Comparison of ENCODE assay signal across 7 mouse cellular contexts in the genomic region with DNA sequence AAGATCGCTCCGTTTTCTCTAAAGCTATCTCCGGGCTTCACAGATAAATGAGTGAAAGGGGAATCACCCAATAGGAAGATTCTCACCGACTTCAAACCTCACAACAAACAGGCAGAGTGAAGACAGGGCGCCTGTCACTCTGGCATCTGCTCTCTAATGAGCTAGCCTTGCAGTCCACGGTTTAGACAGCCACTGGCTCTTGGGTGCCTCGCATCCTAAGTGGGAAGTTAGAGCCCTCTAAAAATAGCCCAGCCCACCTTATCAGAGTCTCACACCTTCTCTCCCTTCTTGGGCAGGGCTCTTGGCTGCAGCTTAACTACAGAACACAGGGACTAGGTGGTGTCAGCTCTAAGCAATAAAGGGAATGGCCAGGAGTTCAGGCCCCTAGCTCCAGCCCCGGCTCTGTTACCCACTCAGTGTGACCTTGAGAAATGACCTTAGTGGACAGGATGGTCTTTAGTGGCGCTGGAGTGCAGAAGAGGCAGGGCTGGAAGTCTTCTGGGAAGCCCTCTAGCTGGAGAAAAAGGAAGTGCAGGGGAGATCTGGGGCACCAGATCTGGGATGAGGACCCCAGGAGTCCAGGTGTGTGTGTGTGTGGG. TPM values are rescaled to one million over a fixed set of nuclear protein-coding genes. Genes with fewer than 3 reads are reported as not detected.
DNase-seq lines count a peak whose midpoint lies in the region; ATAC-seq lines count a peak whose summit lies in the region.

No protein-coding gene starts in this region.

- no peak overlapping the region for H3K4me2 ChIP-seq in kidney, embryonic 16.5 days (replicated peaks; ENCODE audit: low read depth, low read length)
- peak overlapping the region; percentile 98; the same call in 1 of the 2 replicates for H3K4me2 ChIP-seq in neural tube, embryonic 12.5 days (replicated peaks)

- peak overlapping the region; percentile 90 for H3K4me3 ChIP-seq in erythroblast, embryonic 14.5 days (replicated peaks)
- no peak overlapping the region for H3K4me3 ChIP-seq in kidney, embryonic 16.5 days (ENCODE audit: low read length)
- H3K4me3 ChIP-seq in neural tube, embryonic 12.5 days, result no peak overlapping the region

- no peak overlapping the region for H3K27ac ChIP-seq in kidney, embryonic 16.5 days (ENCODE audit: low read length)
- no peak overlapping the region for H3K27ac ChIP-seq in neural tube, embryonic 12.5 days

- 26% methylated on average over 9 of the region's 9 CpGs for WGBS in kidney, embryonic 16.5 days
- 22% methylated on average over 9 of the region's 9 CpGs for WGBS in neural tube, embryonic 12.5 days

- DNase-seq in ovary, postnatal 14 days (ENCODE audit: low spot score), result peak; percentile 14
- no peak for DNase-seq in ovary, postnatal 10 days (ENCODE audit: low spot score)
- DNase-seq in c-Kit-positive CD71-negative TER-119-negative erythroid progenitor cells, embryonic 14.5 days (ENCODE audit: low read depth), result peak; percentile 51
- no peak for DNase-seq in ovary, postnatal 36 days (ENCODE audit: low spot score)

- H3K36me3 ChIP-seq in erythroblast, embryonic 14.5 days (ENCODE audit: control insufficient read depth), result peaks cover 60% of the 10 kb centered on the region
- H3K36me3 ChIP-seq in kidney, embryonic 16.5 days (ENCODE audit: insufficient read depth, low read length), result no peaks in the 10 kb centered on the region
- no peaks in the 10 kb centered on the region for H3K36me3 ChIP-seq in neural tube, embryonic 12.5 days

- peaks cover 33% of the 10 kb centered on the region for H3K27me3 ChIP-seq in erythroblast, embryonic 14.5 days (ENCODE audit: control insufficient read depth)
- peaks cover 31% of the 10 kb centered on the region for H3K27me3 ChIP-seq in kidney, embryonic 16.5 days (ENCODE audit: insufficient read depth, low read length)
- H3K27me3 ChIP-seq in neural tube, embryonic 12.5 days (replicated peaks), result peaks cover 45% of the 10 kb centered on the region

- no peaks in the 10 kb centered on the region for H3K9me3 ChIP-seq in erythroblast, embryonic 14.5 days (ENCODE audit: control insufficient read depth, low read length)
- no peaks in the 10 kb centered on the region for H3K9me3 ChIP-seq in kidney, embryonic 16.5 days (ENCODE audit: low read length)
- H3K9me3 ChIP-seq in neural tube, embryonic 12.5 days, result no peaks in the 10 kb centered on the region

- no peak overlapping the region for H3K9ac ChIP-seq in kidney, embryonic 16.5 days (replicated peaks; ENCODE audit: low read length)
- no peak overlapping the region for H3K9ac ChIP-seq in neural tube, embryonic 12.5 days

- H3K4me1 ChIP-seq in erythroblast, embryonic 14.5 days (ENCODE audit: control insufficient read depth), result peaks cover 74% of the 10 kb centered on the region
- peaks cover 22% of the 10 kb centered on the region for H3K4me1 ChIP-seq in kidney, embryonic 16.5 days (ENCODE audit: insufficient read depth, low read length)
- peaks cover 15% of the 10 kb centered on the region for H3K4me1 ChIP-seq in neural tube, embryonic 12.5 days

- ATAC-seq in kidney, embryonic 16.5 days (ENCODE audit: low FRiP score, low TSS enrichment), result peak; percentile 13; the same call in 1 of the 2 replicates
- ATAC-seq in neural tube, embryonic 12.5 days (ENCODE audit: low FRiP score, low read depth), result no peak

RNA-seq across cellular contexts. Expression of gene Tmod1, which starts 2.0 kb away (rescaled TPM):
- 22.7 and 25.0 TPM in 2 replicates for polyA plus RNA-seq in erythroblast, embryonic 14.5 days (2012)
- polyA plus RNA-seq in kidney, embryonic 16.5 days (2015; fragmentation: Nextera tagmentation; extraction: Ambion mirVana), result 6.3 and 7.6 TPM in 2 replicates
- 4.5 and 5.3 TPM in 2 replicates for polyA plus RNA-seq in neural tube, embryonic 12.5 days (2016; fragmentation: Nextera tagmentation; extraction: Ambion mirVana)

Comparison
In these comparisons a context has a peak if more than half of its experiments do, and no peak if none do; other contexts are left out.
1. DNase-seq: peak in ovary, postnatal 14 days (single experiment) and c-Kit-positive CD71-negative TER-119-negative erythroid progenitor cells, embryonic 14.5 days (single experiment); none in ovary, postnatal 10 days (single experiment) and ovary, postnatal 36 days (single experiment).